Mouse (Mus musculus) liver, adult 2 months (tissue): ENCODE data around the gene Xxylt1.

ENCODE experiments used
- CTCF ChIP-seq: fragments of 200-500 bp; IDR thresholded peaks from 2 replicates; pipeline ENCODE4 v1.5.1; 2011; ENCODE audit warnings: low read depth, low read length, control low read depth
- POLR2A ChIP-seq: fragments of 200-500 bp; IDR thresholded peaks from 2 replicates; pipeline ENCODE4 v1.6.1; 2011; ENCODE audit warnings: low read length, control low read depth; ENCODE audit not compliant: insufficient read depth; ENCODE audit errors: extremely low read depth

DNA sequence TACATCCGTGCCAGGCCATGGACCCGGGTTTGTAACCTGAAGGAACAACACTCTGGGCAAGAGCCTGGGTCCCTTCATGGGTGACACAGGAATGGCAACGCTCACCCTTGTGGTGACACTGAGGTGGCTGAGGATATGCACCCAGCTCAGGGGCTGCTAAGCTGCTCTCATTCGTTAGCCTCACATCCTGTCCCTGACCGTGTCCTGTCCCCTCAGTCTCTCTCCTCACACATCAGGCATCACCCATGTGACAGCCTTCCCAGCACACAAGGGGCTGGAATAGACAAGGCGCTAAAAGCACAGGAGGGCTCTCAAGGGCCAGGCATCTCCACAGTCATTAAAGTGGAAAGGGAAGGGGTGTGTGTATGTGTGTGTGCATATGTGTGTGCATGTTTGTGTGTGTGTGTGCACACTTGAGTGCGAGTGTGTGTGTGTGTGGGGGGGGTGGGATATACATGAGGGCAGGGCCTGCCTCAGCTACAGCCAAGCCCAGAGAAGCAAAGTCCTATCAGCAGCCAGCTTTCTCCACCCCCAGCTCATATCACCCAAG lies 29.0 kb downstream of the Xxylt1 start:
- TF ChIP-seq CTCF (no peak), POLR2A (no peak)
